Mouse (Mus musculus) urinary bladder, postnatal 4 days (tissue): ENCODE results near the gene Icosl.
"Not testable (repeated sequence)": the region's sequence is repeated elsewhere in the genome, so short reads cannot be mapped to it uniquely, and the experiment has no call there.

Experiments
- DNase-seq, 2 experiments: peaks; one replicate each; pipeline ENCODE4 v3.0.0; 2021 to 2022; ENCODE audit warnings: low spot score in 2 of 2

Gene Icosl

DNA sequence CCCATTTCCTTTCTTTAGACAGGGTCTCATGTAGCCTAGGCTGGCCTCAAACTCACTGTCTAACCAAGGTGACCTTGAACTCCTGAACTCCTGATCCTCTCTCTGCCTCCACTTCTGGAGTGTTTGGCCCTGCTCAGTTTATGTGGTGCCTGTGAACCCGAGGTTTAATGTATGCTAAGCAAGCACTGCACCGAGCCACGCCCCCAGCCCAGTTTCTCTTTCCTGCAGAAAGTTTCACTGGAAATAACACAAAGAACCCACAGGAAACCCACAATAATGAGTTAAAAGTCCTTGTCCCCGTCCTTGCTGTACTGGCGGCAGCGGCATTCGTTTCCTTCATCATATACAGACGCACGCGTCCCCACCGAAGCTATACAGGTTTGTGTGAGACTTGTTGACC is 5.9 kb downstream of the Icosl start:
- no peak for DNase-seq

DNA sequence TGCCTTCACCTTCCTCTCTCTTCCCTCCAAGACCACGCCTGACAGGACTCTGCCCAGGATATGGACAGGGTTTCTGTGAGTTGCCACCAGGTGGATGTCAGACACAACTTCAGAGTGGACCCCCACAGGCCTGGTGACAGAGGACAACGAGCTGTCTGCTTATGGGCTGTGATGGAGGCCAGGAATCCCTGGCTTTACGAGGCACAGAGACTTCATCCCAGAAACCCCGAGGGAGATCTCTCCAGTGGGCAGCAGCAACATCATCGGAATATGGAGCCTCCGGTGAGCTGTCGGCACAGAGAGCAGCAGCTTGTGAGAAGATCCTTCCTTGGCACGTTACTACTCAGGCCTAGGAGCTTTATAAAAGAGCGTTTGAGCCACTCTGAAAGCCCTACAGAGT is 8.8 kb downstream of the Icosl start:
- DNase-seq = no peak

DNA sequence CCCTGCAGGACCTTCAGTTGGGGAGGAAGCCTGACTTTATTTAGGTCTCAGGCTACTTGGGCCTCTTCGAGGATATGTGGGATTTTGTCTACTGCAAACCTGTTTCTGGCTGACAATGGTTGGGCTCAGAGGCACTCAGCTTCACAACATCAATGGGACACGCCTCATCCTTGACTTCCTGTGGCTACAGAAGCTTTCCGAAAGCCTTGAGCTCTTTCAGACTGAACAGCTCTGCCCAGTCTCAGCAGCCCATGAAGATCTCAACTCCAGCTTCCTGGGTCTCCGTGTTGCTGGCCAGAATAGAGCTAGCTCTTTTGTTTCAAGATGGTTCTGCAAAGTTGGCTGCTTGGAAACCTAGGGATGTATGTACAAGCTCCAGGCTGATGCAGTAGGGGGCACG is 9.2 kb downstream of the Icosl start:
- DNase-seq = no peak

DNA sequence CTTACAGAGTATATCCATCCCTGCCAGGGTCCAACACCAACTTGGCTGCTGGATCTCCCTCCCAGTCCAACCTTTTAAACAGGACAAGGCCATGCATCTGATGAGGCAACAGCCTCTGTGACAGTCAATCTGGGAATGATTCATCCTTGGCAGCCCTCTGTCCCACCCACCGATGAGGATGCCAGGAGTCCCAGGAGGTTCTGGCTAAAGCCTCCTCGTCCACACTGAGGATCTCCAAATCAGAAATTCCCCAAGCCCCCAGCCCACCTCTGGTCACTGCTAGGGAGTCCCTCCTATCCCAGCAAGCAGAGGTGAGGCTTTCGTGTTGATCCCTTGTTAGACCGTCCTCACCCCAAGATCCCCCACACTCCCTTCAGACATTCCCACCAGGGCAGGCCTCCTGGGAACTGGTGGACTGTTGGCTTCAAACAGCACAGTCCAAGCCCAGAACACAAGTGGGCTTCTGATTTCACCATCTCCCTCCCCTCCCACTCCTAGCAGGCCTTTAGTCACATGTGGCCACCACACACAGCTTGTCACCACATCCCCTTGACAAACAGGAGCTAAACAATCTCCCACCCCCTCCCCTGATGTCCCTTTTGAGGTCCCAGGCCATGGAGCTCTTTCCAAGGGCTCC is 11.0 kb downstream of the Icosl start:
- DNase-seq = no peak

DNA sequence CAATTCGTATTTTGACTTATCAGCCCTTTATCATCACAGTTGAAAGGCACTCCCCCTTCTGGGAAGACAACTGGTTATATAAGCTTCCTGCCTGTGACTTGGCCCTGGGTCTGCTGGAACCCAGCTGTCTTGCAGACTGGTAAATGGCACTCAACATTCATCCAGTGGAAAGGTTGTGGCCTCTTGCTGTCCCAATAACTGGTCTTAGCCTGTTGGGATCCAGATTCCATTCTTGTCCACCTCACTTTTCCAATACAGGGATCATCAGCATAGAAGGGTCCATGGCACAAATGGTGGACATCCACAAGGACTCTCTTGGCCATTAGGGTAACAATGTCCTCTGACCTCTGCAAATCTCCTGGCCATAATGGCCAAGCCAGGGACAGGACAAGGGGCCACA is 15.0 kb downstream of the Icosl start:
- no peak for DNase-seq

DNA sequence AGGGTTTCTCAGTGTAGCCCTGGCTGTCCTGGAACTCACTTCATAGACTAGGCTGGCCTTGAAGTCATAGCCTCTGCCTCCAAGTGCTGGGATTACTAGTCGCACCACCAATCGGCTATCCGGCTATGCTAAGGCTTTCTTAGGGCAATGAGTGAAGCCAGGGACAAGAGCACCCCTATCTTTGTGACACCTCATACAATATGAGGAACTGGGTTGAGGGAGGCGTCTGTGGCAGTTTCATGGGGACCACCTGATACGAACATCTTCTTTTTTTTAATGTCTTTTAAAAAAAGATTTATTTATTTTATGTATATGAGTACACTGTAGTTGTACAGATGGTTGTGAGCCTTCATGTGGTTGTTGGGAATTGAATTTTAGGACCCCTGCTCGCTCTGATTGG is 16.6 kb downstream of the Icosl start:
- DNase-seq = no peak

DNA sequence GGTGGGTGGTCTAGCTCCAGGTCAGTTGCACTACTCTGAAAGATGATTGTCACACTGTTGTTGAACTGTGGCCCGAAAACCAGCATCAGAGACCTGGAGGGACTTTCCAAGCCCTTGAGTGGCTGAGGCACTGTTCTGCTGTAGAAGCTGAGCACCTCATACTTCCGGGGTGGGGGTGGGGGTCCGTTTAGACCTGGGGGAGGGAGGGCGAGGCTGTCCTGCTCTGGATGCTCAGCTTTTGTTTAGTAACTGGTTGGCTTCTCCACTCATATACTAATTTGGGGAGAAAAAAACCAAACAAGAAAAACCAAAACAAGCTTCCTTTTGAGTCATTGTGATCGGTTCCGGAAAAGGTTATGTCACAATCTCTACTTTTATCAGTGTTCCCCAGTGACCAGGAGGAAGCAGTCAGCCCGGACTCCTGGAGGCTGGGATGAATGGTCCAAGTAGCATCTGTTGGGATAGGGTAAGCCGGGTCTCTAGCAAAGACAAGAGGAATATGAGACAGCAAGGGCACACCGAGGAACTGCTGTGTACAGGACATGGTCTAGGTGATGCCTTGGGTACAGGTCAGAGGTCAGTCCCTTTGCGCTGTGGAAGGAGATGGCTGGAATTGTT is 17.5 kb downstream of the Icosl start:
- DNase-seq = no peak

DNA sequence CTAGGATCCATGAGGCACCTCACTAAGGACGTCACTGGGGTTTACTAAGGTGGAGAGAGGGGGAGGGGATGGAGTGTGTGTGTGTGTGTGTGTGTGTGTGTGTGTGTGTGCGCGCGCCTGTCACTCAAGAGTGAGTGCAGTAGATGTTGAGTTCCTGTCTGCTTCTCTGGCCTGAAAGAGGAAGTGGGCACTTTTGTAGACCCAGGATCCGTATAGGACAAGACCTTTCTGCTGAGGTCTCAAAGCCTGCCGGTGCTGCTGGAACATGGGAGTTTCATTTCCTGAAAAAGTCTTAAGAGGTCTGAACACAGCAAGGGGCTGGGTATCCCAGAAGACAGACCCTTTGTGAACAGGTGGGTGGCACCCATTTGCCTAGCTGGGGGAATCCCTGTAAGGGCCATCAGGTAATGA is 18.0 kb downstream of the Icosl start:
- DNase-seq = no peak

DNA sequence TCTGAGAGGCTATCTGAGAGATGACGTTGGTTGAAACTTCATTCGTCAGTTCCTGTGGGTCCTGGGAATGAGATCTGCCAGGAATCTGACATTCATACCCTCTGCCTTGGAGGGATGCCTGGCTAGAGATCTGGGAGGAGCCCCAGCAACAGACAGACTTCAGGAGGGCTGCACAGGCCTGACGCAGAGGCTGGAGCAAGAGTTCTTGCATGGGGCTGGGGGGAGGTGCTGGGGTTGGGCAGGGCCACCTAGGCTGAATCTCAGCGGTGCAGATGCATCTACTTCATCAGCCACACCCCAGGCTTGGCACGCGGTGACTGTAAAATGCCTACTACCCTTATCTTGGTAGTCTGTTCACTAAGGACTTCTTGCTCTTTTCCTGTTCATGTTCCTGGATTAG is 21.1 kb downstream of the Icosl start:
- DNase-seq = no peak

DNA sequence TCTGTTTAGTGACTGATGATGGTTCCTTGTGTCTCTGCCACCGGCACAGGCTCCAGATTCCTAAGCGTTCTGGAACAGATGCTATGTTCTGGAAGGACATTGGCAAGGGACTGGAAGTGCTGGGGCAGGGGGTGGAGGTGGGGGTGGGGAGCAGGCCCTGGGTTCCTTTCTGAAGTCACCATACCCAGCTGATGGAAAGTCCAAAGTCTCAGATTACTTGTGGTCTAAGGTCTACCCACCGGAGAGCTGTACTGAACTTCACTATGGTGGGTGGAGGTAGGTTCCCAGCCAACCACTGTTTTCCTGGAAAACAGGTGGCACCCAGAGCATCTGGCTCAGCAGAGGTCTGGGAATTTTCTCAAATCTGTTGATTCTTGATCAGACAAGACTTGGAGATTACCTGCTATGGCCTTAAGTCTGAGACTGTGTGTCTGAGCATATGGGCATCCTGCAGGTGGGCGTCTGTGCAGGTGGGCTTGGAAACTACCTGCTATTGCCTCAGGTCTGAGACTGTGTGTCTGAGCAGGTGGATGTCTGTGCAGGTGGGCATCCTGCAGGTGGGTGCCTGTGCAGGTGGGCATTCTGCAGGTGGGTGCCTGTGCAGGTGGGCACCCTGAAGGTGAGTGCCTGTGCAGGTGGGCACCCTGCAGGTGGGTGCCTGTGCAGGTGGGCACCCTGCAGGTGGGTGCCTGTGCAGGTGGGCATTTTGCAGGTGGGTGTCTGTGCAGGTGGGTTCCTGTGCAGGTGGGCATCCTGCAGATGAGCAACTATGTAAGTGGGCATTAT is 21.8 kb downstream of the Icosl start:
- no peak for DNase-seq

DNA sequence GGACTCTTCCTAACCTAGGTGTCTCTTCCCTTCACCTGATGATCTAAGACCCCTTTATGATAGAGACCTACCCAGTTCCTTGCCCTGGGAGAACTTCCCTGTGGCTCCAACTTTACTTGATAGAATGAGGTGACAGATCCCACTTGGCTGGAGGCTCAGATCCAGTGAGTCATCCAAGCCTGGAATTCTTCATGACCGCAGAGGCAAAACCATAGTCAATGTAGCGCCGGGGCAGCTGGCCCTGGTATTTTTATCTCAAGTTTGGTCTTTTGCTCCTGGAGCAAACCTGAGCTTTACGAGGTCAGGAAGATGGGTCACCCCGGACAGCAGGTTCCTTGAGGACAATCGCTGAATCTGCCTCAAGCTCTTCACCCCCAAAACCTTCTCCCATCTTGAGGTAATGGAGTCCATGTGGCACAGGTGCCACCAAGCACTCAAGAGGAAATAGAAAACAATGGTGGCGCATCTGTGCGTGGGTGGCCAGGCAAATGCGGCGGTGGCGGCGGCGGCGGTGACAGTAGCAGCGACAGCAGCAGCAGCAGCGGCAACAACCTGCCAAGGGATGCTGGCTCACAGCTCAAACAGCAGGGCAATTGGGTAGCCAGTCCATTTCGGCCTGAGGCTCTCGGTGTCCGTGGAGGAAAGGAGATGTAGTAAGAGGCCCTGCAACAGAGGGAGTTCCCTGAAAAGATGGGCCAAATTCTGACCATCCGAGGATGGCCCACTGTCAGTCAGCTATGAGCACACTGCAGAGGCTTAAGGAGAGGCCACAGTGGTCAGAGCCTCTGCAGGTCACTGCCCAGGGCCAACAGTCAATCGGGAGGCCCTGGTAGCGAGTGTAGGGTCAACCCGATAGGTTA is 23.0 kb downstream of the Icosl start:
- DNase-seq = no peak

DNA sequence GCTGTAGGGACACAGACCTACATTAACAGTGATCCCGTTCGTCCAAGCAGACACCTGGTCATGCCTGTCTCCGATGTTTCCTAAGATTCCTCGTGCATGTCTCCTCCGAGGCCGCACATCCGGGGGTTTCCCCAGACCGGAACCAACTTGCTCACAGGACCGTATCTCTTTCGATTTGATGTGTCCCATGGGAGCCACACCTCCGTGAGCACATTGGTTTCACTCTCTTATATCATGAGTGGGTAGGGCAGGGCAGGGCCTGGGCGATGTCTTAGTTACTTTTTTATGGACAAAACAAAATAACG is 23.6 kb downstream of the Icosl start:
- no peak for DNase-seq

DNA sequence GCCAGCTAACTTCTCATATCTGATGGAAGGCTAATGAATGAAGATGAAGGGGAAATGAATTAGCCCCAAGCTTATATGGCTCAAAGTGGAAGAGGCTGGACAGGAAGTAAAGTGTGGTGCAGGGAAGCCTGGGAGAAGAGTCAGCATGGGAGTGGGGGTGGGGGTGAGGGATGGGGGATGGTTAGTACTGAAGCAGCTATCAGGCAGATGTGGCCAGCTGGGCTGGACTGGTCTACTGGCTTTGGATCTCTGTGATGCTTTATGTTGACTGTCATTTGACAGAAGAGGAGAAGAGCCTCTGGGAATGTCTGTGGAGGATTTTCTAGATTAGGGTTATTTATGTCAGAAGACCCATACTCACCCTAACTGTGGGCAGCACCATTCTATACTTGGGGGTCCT is 26.1 kb downstream of the Icosl start:
- no peak for DNase-seq

DNA sequence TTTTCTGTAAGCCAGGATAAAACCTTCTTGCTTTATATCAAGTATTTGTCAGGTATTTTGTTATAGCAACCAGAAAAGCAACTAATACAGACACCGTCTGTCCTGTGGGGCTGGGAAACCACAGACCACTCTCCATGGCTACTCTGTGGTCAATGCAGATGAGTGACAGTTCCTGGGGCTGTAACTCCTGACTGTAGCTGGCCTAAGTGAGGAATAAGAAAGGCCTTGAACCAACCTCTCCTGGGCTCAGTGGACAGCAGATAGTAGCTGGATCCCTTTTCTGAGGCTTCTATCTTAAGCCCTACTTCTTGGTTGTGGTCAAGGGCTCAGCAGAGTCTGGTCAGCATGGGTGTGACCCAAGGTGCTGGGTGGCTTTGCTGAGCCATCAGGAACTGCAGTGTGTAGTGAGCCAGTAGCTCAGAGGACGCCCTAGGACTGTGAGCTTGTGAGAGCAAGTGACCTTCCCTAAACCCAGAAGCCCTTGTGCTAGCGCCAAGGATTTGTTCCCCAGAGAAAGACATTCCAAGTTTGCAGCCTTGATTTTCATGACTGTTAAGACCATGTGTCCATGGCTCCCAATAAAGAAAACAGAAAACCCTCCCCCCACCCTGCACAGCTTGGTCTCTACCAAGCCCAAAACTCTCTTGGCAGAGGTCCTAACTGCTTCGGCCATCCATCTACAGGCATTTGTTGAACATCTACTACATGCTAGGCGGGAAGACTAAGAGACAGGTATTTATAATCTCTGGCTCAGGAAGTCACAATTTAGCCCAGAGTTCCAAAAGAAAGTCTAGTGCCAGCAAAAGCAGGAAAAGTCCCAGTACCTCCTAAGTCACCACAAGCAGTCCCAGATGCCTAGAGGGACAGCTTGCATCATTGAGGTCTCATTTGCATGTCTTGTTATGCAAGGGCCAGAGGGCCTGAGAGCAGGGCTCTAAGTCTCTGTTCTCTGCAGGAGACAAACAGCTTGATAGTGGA is 27.1 kb downstream of the Icosl start:
- DNase-seq = no peak

DNA sequence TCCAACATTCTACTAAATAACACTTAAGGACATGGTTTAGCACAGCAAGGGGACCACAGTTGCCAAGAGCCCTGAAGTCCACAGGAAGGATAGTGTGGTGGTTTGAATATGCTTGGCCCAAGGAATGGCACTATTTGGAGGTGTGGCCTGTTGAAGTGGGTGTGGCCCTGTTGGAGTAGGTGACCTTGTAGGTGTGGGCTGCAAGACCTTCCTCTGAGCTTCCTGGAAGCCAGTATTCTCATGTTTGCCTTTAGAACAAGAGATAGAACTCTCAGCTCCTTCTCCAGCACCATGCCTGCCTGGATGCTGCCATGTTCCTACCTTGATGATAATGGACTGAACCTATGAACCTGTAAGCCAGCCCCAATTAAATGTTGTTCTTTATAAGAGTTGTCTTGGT is 30.8 kb downstream of the Icosl start:
- not testable (repeated sequence) for DNase-seq

DNA sequence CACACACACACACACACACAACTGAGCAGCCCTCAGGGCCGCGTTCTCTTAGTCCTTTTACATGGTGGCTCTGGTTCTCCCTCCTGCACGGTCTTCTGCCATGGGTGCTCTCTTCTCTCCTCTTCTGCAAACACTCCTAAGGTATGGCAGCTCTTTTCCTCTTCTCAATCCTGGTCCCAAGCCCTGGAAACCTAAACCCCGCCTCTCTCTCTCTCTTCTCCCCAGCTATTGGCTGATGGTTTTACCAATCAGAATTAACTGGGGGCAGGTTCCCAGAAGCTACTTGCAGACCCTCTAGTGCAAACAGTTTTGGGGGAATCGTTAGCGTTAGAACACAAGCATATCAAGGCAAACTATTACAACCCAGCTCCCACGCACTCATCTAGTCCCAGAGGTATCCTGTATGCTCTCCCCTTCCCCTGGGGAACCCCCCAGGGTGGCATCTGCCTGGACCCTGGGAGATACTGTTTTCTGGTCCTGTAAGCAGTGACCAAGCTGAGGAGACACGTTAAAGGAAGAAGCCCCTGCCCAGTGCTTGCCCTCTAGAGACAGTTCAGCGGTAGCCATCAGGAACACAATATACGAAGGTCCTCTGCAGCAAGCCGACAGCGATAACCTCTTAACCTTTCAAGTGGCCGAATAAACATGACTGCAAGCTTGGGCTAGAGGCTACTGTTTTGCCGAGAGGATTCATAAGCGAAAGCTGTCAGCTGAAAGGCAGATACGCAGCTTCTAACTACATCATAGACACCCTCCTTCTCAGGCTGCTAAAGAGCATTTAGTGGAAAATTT is 32.1 kb downstream of the Icosl start:
- no peak for DNase-seq

DNA sequence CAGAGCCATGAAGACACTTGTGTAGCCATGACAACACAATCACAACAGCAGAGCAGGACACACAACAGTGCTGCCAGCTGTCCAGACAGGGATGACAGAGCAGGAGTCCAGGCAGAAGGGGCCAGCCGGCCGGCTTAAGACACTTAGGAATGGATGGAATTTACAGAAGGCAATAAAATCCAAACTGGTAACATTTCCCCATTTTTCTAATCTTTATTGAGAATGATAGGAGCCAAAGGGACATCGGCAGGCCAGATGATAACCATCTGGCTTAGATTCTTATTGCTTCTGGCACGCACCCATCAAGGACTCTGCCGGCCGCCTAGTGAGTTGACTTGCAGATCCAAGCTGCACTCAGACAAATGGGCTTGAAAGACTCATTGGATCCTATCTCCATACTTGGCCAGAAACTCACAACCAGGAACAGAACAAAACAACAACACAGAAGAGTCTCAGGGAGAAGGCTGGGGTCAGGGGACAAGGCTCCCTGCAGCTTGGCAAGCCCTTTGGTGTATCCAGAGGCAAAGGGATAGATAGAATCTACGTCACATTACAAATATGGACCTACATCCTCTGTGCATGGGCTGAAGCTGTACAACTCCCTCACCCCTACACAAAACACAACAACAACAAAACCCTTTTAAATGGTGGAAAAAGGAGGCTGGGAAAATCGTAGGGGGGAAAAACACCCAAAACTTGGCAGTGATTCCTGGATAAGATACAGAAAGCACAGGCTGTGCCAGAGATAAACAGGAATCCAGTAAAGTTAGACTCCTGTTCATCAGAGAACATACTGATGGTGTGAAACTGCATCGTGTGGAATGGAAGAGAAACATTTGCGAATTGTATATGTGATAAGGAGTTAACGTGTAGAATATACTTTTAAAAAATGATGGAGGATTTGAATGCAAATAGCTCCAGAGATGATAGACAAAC is 35.7 kb downstream of the Icosl start:
- peak; percentile 48 to 70 for DNase-seq

DNA sequence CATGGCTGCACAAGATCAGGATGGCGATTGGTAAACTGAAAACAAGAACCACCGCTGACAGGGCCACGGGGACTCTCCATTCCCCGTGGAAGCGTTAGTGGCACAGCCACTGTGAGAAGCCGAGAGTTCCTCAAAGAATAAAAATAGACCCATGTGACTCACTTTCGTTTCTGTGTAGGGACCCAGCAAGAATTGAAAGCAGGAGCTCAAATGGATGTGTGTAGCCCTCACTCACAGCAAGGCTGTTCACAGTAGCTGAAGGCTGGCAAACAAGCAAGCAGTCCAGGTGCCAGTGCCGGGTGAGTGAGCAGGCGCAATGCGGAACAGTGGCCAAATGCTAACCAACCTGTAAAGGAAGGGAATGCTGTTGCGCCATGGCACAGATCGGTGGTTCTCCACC is 36.4 kb downstream of the Icosl start:
- DNase-seq = no peak

DNA sequence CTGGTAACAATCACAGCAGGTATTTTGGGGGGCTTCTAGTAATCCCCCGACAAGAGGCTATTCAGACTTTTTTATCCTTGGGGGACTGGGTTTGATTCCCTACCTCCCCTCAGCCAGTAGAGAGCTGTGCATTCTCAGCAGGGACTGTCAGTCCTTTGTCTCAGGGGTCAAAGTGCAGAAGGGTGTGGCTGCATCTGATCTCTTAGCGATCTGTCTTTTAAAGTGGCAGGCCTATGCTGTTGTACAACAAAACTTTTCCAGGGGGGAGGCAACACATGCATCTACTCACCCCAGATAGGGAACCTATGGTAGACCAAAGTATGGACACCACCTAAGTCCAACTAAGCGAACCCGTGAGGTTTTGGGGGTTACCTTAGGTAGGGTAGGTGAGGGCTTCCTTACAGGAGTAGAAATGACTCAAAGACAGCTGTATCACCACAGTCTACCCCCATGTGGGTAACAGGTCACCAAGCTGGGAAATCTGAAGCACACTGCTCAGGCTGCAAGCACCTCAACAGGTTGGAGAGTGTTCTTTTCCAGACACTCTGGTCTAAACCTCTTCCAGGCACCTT is 45.5 kb downstream of the Icosl start:
- no peak for DNase-seq
